Comparison of ENCODE assay signal across 15 mouse cellular contexts in genomic region chr17:29925608-29926606, GRCm38 (mm10). TPM values are rescaled to one million over a fixed set of nuclear protein-coding genes. Genes with fewer than 3 reads are reported as not detected.
A peak's percentile ranks its signal among the peaks of the same experiment; 100 is the strongest.
DNase-seq lines count a peak whose midpoint lies in the region; TF ChIP-seq lines count a peak whose summit lies in the region.
"Had no signal": no experiment of that assay in that cellular context is flagged by ENCODE, and none has a peak within 500 bp of the region (broad histone marks: within the 10 kb centered on the region; RNA-seq: fewer than 3 reads in every experiment).

No protein-coding gene starts in this region.

- no peaks in the 10 kb centered on the region for H3K79me2 ChIP-seq in CH12.LX (replicated peaks; ENCODE audit: control insufficient read depth, extremely low read depth, insufficient read depth, poor library complexity, severe bottlenecking)

- dilution Hi-C loops in CH12.LX (cut with MboI; ENCODE audit: extremely low pct_ligation_motif_present, extremely low pct_unique_long_range_greater_than_20kb, low sequenced_read_pairs): no loop called here

- H3K4me3 ChIP-seq in CH12.LX (replicated peaks in 1 of 3; ENCODE audit: low read depth in 2 of 3, low read length in 2 of 3, poor library complexity in 1 of 3): no peak overlapping the region
- H3K4me3 ChIP-seq: embryonic facial prominence, embryonic 12.5 days; limb, embryonic 12.5 days had no signal

- intact Hi-C loops in left cerebral cortex, postnatal 14 days (cut with DNase I): no loop called here

- H3K27ac ChIP-seq in CH12.LX (ENCODE audit: insufficient read depth, low read depth): no peak overlapping the region
- H3K27ac ChIP-seq: embryonic facial prominence, embryonic 12.5 days; limb, embryonic 12.5 days had no signal

- H3K4me1 ChIP-seq in CH12.LX (ENCODE audit: control insufficient read depth in 1 of 2, insufficient read depth in 2 of 2): peaks cover 2 to 7% of the 10 kb centered on the region in 2 experiments

- TF ChIP-seq CTCF in CH12.LX (conservative IDR thresholded peaks at IDR 0.05 in 1 of 2, IDR thresholded peaks at IDR 0.05 in 1 of 2; ENCODE audit: low read depth in 2 of 2, low read length in 2 of 2): no peak

- H3K9me3 ChIP-seq in CH12.LX (replicated peaks; ENCODE audit: low read length): peaks cover 9% of the 10 kb centered on the region
- H3K9me3 ChIP-seq: embryonic facial prominence, embryonic 12.5 days; limb, embryonic 12.5 days had no signal

- peaks cover 12% of the 10 kb centered on the region for H3K27me3 ChIP-seq in CH12.LX (replicated peaks)

- TF ChIP-seq RAD21 in CH12.LX (IDR thresholded peaks at IDR 0.05; ENCODE audit: low read depth, low read length): no peak; the same call in 1 of the 2 replicates

- no peak overlapping the region for H3K4me2 ChIP-seq in CH12.LX (ENCODE audit: insufficient read depth, low read depth, poor library complexity, severe bottlenecking)
- H3K4me2 ChIP-seq: embryonic facial prominence, embryonic 12.5 days; heart, embryonic 11.5 days; limb, embryonic 12.5 days had no signal

- in situ Hi-C loops in CH12.LX (cut with MboI; ENCODE audit: low pct_ligation_motif_present, low pct_unique_long_range_greater_than_20kb, low sequenced_read_pairs): no loop called here

- TF ChIP-seq EP300 in CH12.LX (IDR thresholded peaks at IDR 0.05; ENCODE audit: low read length): no peak

- DNase-seq in adrenal gland, postnatal 10 days: peak; percentile 16
- DNase-seq in adrenal gland, adult 8-10 months: no peak
- DNase-seq in left cerebral cortex, postnatal 14 days (ENCODE audit: low spot score in 2 of 2): peak; percentile 45 to 51
- no peak for DNase-seq in left cerebral cortex, adult 8-10 months (ENCODE audit: low spot score in 2 of 2)
- DNase-seq in CH12.LX (ENCODE audit: extremely low read depth): peak; percentile 9
- DNase-seq in brain, adult 2 months (ENCODE audit: low read depth, low spot score): peak; percentile 44
- no peak for DNase-seq in cerebellum, adult 9-11 months
- DNase-seq in lung, postnatal 10 days: no peak
- DNase-seq: gastrocnemius, postnatal 25 days; kidney, postnatal 10 days; lung, adult 2 months had no signal

- H3K36me3 ChIP-seq in CH12.LX (replicated peaks in 1 of 2; ENCODE audit: control insufficient read depth in 1 of 2, insufficient read depth in 1 of 2, low read length in 1 of 2): no peaks in the 10 kb centered on the region
- H3K36me3 ChIP-seq: embryonic facial prominence, embryonic 12.5 days; limb, embryonic 12.5 days had no signal

- no peak for TF ChIP-seq POLR2A in CH12.LX (IDR thresholded peaks at IDR 0.05; ENCODE audit: low read depth, low read length)

- H3K9ac ChIP-seq in CH12.LX (ENCODE audit: insufficient read depth, low read depth): no peak overlapping the region
- H3K9ac ChIP-seq: embryonic facial prominence, embryonic 12.5 days; limb, embryonic 12.5 days had no signal

TF ChIP-seq in CH12.LX, 34 proteins besides CTCF, POLR2A, EP300 and RAD21:
- TF ChIP-seq MEF2A (IDR thresholded peaks at IDR 0.05; ENCODE audit: borderline replicate concordance, low read depth, low read length): no peak
- TF ChIP-seq SIN3A (IDR thresholded peaks at IDR 0.05; ENCODE audit: low read length): no peak
- peak; percentile 46 for TF ChIP-seq BHLHE40 (IDR thresholded peaks at IDR 0.05; ENCODE audit: low read depth, low read length)
- no peak for TF ChIP-seq E2F4 (IDR thresholded peaks at IDR 0.05; ENCODE audit: insufficient replicate concordance, low read depth, low read length)
- TF ChIP-seq TBP (conservative IDR thresholded peaks at IDR 0.05; ENCODE audit: low read depth, low read length): no peak

RNA-seq across cellular contexts. Expression of gene Mdga1, which starts 44.0 kb away (rescaled TPM):
- total RNA-seq in adrenal gland, postnatal 10 days (2021): 1 to 10 TPM; 3.1 to 4.2 TPM
- total RNA-seq in adrenal gland, adult 8-10 months (2022): 1 to 10 TPM in 1 of 4 experiments, under 1 TPM in 3; 0.21 to 2.2 (median 0.66) TPM
- 10 to 100 TPM; 39.4 to 42.1 TPM for total RNA-seq in left cerebral cortex, postnatal 14 days (2021)
- 10 to 100 TPM; 17.9 to 32.2 (median 20.4) TPM for total RNA-seq in left cerebral cortex, adult 8-10 months (2022)
- total RNA-seq in CH12.LX (2012; rRNA removed) (0.25 and 0.38 TPM in 2 replicates), CH12.LX (2014; rRNA removed) (0.34 and 0.39 TPM in 2 replicates)
- polyA plus RNA-seq in CH12.LX (2012; ENCODE audit: insufficient read length, low read depth): 0.29 and 0.65 TPM in 2 replicates
- polyA plus RNA-seq: inflammation-experienced regulatory T-cells, adult 6 months had no signal

Comparison
In these comparisons a context has a peak if more than half of its experiments do, and no peak if none do; other contexts are left out.
1. DNase-seq: peak in adrenal gland, postnatal 10 days (single experiment), left cerebral cortex, postnatal 14 days (2 of 2), CH12.LX (single experiment) and brain, adult 2 months (single experiment); none in adrenal gland, adult 8-10 months (single experiment), left cerebral cortex, adult 8-10 months (0 of 2), cerebellum, adult 9-11 months (single experiment) and lung, postnatal 10 days (single experiment).